Mouse (Mus musculus) CD4-positive, CD25-positive, alpha-beta regulatory T cell, adult 4 months (primary cell): ENCODE results near the gene Trappc4. TPM values are rescaled to one million over a fixed set of nuclear protein-coding genes. Genes with fewer than 3 reads are reported as not detected.

Source experiments
- polyA plus RNA-seq, 2 experiments: library from polyadenylated mRNA; unstranded; fragments of 100-300 nt; shearing (Covaris generic); gene quantifications; one replicate each; pipeline ENCODE4 v1.2.1; 2017

Trappc4 gene
- polyA plus RNA-seq, 2 experiments from 2014 or later: 143 to 153 TPM

Other genes with a start within 250 kb of the Trappc4 start
- 10 to 100 TPM; 22.7 to 23.0 TPM for gene Cbl, start 173.6 kb downstream of the Trappc4 start, polyA plus RNA-seq
- not detected for gene Ccdc153, start 166.9 kb downstream of the Trappc4 start, polyA plus RNA-seq
- gene Pdzd3, start 156.1 kb downstream of the Trappc4 start, polyA plus RNA-seq: not detected
- gene Nlrx1, start 139.0 kb downstream of the Trappc4 start, polyA plus RNA-seq: 1 to 10 TPM; 3.7 to 7.3 TPM
- gene Abcg4, start 119.0 kb downstream of the Trappc4 start, polyA plus RNA-seq: not detected
- gene Hinfp, start 101.9 kb downstream of the Trappc4 start, polyA plus RNA-seq: 10 to 100 TPM; 20.0 to 23.4 TPM
- gene C2cd2l, start 87.3 kb downstream of the Trappc4 start, polyA plus RNA-seq: 1 to 10 TPM; 3.2 to 3.6 TPM
- 10 to 100 TPM; 15.7 to 16.0 TPM for gene Dpagt1, start 81.6 kb downstream of the Trappc4 start, polyA plus RNA-seq
- gene H2afx, start 72.9 kb downstream of the Trappc4 start, polyA plus RNA-seq: 10 to 100 TPM; 11.3 to 14.7 TPM
- gene Hmbs, start 63.4 kb downstream of the Trappc4 start, polyA plus RNA-seq: 10 to 100 TPM; 23.7 to 24.0 TPM
- gene Vps11, start 45.9 kb downstream of the Trappc4 start, polyA plus RNA-seq: 10 to 100 TPM; 55.6 to 86.7 TPM
- gene Hyou1, start 28.1 kb downstream of the Trappc4 start, polyA plus RNA-seq: 10 to 100 TPM; 13.6 to 18.3 TPM
- 10 to 100 TPM; 16.1 to 19.7 TPM for gene Slc37a4, start 10.7 kb downstream of the Trappc4 start, polyA plus RNA-seq
- gene Rps25, start 461 bp downstream of the Trappc4 start, polyA plus RNA-seq: 1,000 to 10,000 TPM; 2,962 to 3,624 TPM
- 10 to 100 TPM; 24.7 to 27.2 TPM for gene Ccdc84, start 11.0 kb upstream of the Trappc4 start, polyA plus RNA-seq
- gene Foxr1, start 33.5 kb upstream of the Trappc4 start, polyA plus RNA-seq: under 1 TPM in 1 of 2 experiments, not detected in 1; 0.43 TPM
- gene Upk2, start 47.4 kb upstream of the Trappc4 start, polyA plus RNA-seq: not detected
- gene Bcl9l, start 75.2 kb upstream of the Trappc4 start, polyA plus RNA-seq: 10 to 100 TPM; 13.3 to 17.6 TPM
- gene Cxcr5, start 154.3 kb upstream of the Trappc4 start, polyA plus RNA-seq: 100 to 1,000 TPM in 1 of 2 experiments, 10 to 100 TPM in 1; 93.9 to 121 TPM
- gene Ddx6, start 197.3 kb upstream of the Trappc4 start, polyA plus RNA-seq: 10 to 100 TPM; 68.5 to 94.4 TPM